ENCODE assay signal across 18 mouse cellular contexts in genomic region chr8:114115076-114115475, GRCm38 (mm10). TPM values are rescaled to one million over a fixed set of nuclear protein-coding genes. Genes with fewer than 3 reads are reported as not detected.
A peak's percentile ranks its signal among the peaks of the same experiment; 100 is the strongest.
DNase-seq lines count a peak whose midpoint lies in the region; ATAC-seq lines count a peak whose summit lies in the region.
"Had no signal": no experiment of that assay in that cellular context is flagged by ENCODE, and none has a peak within 500 bp of the region (broad histone marks: within the 10 kb centered on the region; RNA-seq: fewer than 3 reads in every experiment).

No protein-coding gene starts in this region.

- no peak overlapping the region for H3K4me2 ChIP-seq in forebrain, embryonic 15.5 days (replicated peaks)
- H3K4me2 ChIP-seq in kidney, embryonic 14.5 days (replicated peaks; ENCODE audit: low read depth, low read length) = no peak overlapping the region
- H3K4me2 ChIP-seq in neural tube, embryonic 11.5 days (ENCODE audit: low read depth) = no peak overlapping the region
- H3K4me2 ChIP-seq: heart, embryonic 12.5 days; hindbrain, embryonic 12.5 days had no signal

- H3K4me3 ChIP-seq in forebrain, embryonic 10.5 days = no peak overlapping the region
- no peak overlapping the region for H3K4me3 ChIP-seq in forebrain, embryonic 15.5 days
- H3K4me3 ChIP-seq in kidney, embryonic 14.5 days (ENCODE audit: low read length) = no peak overlapping the region
- no peak overlapping the region for H3K4me3 ChIP-seq in neural tube, embryonic 11.5 days (ENCODE audit: low read depth, low read length)
- H3K4me3 ChIP-seq: gastrocnemius, adult 2 months; heart, embryonic 12.5 days; hindbrain, embryonic 12.5 days had no signal

- ATAC-seq in forebrain, embryonic 15.5 days (replicated peaks) = no peak
- 0 out of 2 replicates have a peak, but pooled peaks have one; percentile 32 for ATAC-seq in kidney, embryonic 14.5 days (ENCODE audit: low FRiP score, low TSS enrichment)
- ATAC-seq in neural tube, embryonic 11.5 days (ENCODE audit: insufficient read depth, low FRiP score, low TSS enrichment) = no peak
- ATAC-seq: hindbrain, postnatal 0 days had no signal

- H3K9me3 ChIP-seq in forebrain, embryonic 10.5 days = peaks cover 3% of the 10 kb centered on the region; the same call in 1 of the 2 replicates
- H3K9me3 ChIP-seq in forebrain, embryonic 15.5 days = no peaks in the 10 kb centered on the region
- no peaks in the 10 kb centered on the region for H3K9me3 ChIP-seq in kidney, embryonic 14.5 days (ENCODE audit: control insufficient read depth, low read length)
- no peaks in the 10 kb centered on the region for H3K9me3 ChIP-seq in neural tube, embryonic 11.5 days (ENCODE audit: control insufficient read depth, low read length)
- H3K9me3 ChIP-seq: heart, embryonic 12.5 days; hindbrain, embryonic 12.5 days had no signal

- no peaks in the 10 kb centered on the region for H3K36me3 ChIP-seq in forebrain, embryonic 10.5 days (replicated peaks)
- H3K36me3 ChIP-seq in forebrain, embryonic 15.5 days = no peaks in the 10 kb centered on the region
- no peaks in the 10 kb centered on the region for H3K36me3 ChIP-seq in kidney, embryonic 14.5 days (ENCODE audit: control insufficient read depth, insufficient read depth, low read length)
- H3K36me3 ChIP-seq in neural tube, embryonic 11.5 days (ENCODE audit: control insufficient read depth, insufficient read depth, low read length) = no peaks in the 10 kb centered on the region
- H3K36me3 ChIP-seq: heart, embryonic 12.5 days; hindbrain, embryonic 12.5 days had no signal

- WGBS in forebrain, embryonic 10.5 days = 38% methylated on average over 1 of the region's 1 CpGs
- 22% methylated on average over 1 of the region's 1 CpGs for WGBS in forebrain, embryonic 15.5 days
- WGBS in kidney, embryonic 14.5 days = 39% methylated on average over 1 of the region's 1 CpGs
- WGBS in neural tube, embryonic 11.5 days = 27% methylated on average over 1 of the region's 1 CpGs

- DNase-seq in forebrain, embryonic 10.5 days (ENCODE audit: extremely low spot score, low spot score) = no peak
- DNase-seq in kidney, postnatal 4 days = no peak
- peak; percentile 23 for DNase-seq in neural tube, embryonic 11.5 days (ENCODE audit: low spot score)
- no peak for DNase-seq in neural tube, embryonic 10.5 days (ENCODE audit: extremely low spot score, low spot score)
- peak; percentile 51 for DNase-seq in retina, embryonic 14.5 days (ENCODE audit: low spot score)
- no peak for DNase-seq in urinary bladder, postnatal 25 days (ENCODE audit: low spot score)
- DNase-seq: adrenal gland, postnatal 10 days; cerebellum, adult 11 months; cerebellum, adult 8-10 months; cerebellum, postnatal 14 days; gastrocnemius, adult 2 months; gastrocnemius, postnatal 25 days had no signal

- peaks cover 21% of the 10 kb centered on the region for H3K4me1 ChIP-seq in forebrain, embryonic 10.5 days
- peaks cover 14% of the 10 kb centered on the region for H3K4me1 ChIP-seq in forebrain, embryonic 15.5 days
- no peaks in the 10 kb centered on the region for H3K4me1 ChIP-seq in kidney, embryonic 14.5 days (ENCODE audit: control insufficient read depth, insufficient read depth, low read length)
- H3K4me1 ChIP-seq in neural tube, embryonic 11.5 days (ENCODE audit: control insufficient read depth, insufficient read depth, low read length) = peaks cover 6% of the 10 kb centered on the region
- H3K4me1 ChIP-seq: heart, embryonic 12.5 days had no signal

- 0 out of 2 replicates have a peak overlapping the region, but pooled peaks have one; percentile 64 for H3K27ac ChIP-seq in forebrain, embryonic 10.5 days
- no peak overlapping the region; the same call in 1 of the 2 replicates for H3K27ac ChIP-seq in forebrain, embryonic 15.5 days (replicated peaks)
- H3K27ac ChIP-seq in kidney, embryonic 14.5 days (ENCODE audit: low read depth, low read length) = no peak overlapping the region
- no peak overlapping the region for H3K27ac ChIP-seq in neural tube, embryonic 11.5 days (ENCODE audit: low read depth, low read length)
- H3K27ac ChIP-seq: gastrocnemius, adult 2 months; hindbrain, postnatal 0 days had no signal

- H3K27me3 ChIP-seq in forebrain, embryonic 10.5 days (ENCODE audit: poor library complexity, severe bottlenecking) = peaks cover 4% of the 10 kb centered on the region; the same call in 1 of the 2 replicates
- H3K27me3 ChIP-seq in forebrain, embryonic 15.5 days = no peaks in the 10 kb centered on the region
- no peaks in the 10 kb centered on the region for H3K27me3 ChIP-seq in kidney, embryonic 14.5 days (ENCODE audit: control insufficient read depth, insufficient read depth, low read length)
- H3K27me3 ChIP-seq in neural tube, embryonic 11.5 days (ENCODE audit: control insufficient read depth, insufficient read depth, low read length) = no peaks in the 10 kb centered on the region
- H3K27me3 ChIP-seq: heart, embryonic 12.5 days; hindbrain, embryonic 12.5 days had no signal

- H3K9ac ChIP-seq in forebrain, embryonic 15.5 days (replicated peaks) = no peak overlapping the region
- H3K9ac ChIP-seq in kidney, embryonic 14.5 days (ENCODE audit: low read depth, low read length) = no peak overlapping the region
- H3K9ac ChIP-seq in neural tube, embryonic 11.5 days (ENCODE audit: low read length) = no peak overlapping the region
- H3K9ac ChIP-seq: heart, embryonic 12.5 days; hindbrain, embryonic 12.5 days had no signal

RNA-seq across cellular contexts. Expression of gene Nudt7, which starts 18.3 kb away (rescaled TPM):
- polyA plus RNA-seq in forebrain, embryonic 10.5 days (2016; fragmentation: Nextera tagmentation; extraction: Ambion mirVana) = 11.3 and 13.1 TPM in 2 replicates
- 3.8 and 4.2 TPM in 2 replicates for polyA plus RNA-seq in forebrain, embryonic 15.5 days (2015; fragmentation: Nextera tagmentation; extraction: Ambion mirVana)
- 15.6 and 18.6 TPM in 2 replicates for polyA plus RNA-seq in kidney, embryonic 14.5 days (2014; fragmentation: Nextera tagmentation; extraction: Ambion mirVana)
- polyA plus RNA-seq in neural tube, embryonic 11.5 days (2014; fragmentation: Nextera tagmentation; extraction: Ambion mirVana) = 11.0 and 11.9 TPM in 2 replicates
- polyA plus RNA-seq: C2C12 had no signal

Comparison
In these comparisons a context has a peak if more than half of its experiments do, and no peak if none do; other contexts are left out.
1. DNase-seq: peak in neural tube, embryonic 11.5 days (single experiment) and retina, embryonic 14.5 days (single experiment); none in forebrain, embryonic 10.5 days (single experiment), kidney, postnatal 4 days (0 of 2), neural tube, embryonic 10.5 days (single experiment) and urinary bladder, postnatal 25 days (single experiment).